Mouse (Mus musculus): ENCODE measurements around the gene Daxx. TPM values are rescaled to one million over a fixed set of nuclear protein-coding genes. Genes with fewer than 3 reads are reported as not detected.
"Not testable (repeated sequence)": the region's sequence is repeated elsewhere in the genome, so short reads cannot be mapped to it uniquely, and the experiment has no call there.

Daxx gene
- polyA plus RNA-seq, 1 experiment from 2014 or later = 39.2 TPM

DNA sequence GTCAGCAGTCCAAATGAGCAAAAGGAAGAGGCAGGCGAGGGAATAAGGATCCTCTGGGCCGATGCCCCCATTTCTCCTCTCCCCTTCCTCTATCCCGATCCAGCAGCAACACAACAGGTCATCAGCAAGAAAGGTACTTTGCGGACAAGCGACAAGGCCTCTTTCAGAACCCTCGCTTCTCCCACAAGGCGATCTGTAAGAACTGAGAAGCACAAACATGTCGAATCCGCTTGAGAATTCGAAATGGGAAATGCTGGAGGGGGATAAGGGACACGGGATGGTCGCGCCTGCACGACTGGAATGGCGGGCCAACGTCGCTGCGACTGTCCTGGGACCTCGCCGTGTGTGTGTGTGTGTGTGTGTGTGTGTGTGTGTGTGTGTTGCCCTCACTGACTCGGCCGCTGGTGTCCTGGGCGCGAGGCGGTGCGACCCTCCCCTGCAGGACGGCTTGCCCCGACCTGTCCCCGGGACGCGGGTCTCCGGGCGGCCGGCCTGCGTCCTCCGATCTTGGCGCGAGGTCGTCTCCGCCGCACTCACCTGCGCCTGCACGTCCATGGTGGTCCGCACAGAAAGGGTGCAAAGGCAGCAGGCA lies 19.2 kb upstream of the Daxx start:
- not testable (repeated sequence) for H3K9me3 ChIP-seq (ENCODE audit: control insufficient read depth, low read depth, low read length); H3K36me3 ChIP-seq (ENCODE audit: control insufficient read depth, insufficient read depth, low read length); ATAC-seq (ENCODE audit: insufficient number of reproducible peaks, insufficient read depth, low FRiP score, low read depth); H3K27me3 ChIP-seq (ENCODE audit: control insufficient read depth, insufficient read depth, low read length); H3K4me1 ChIP-seq (ENCODE audit: control insufficient read depth, insufficient read depth, low read length)
- WGBS = under 1% methylated on average over 38 of the region's 44 CpGs
- H3K4me2 ChIP-seq (replicated peaks; ENCODE audit: low read depth, low read length) = peak overlapping the region; percentile 50
- H3K27ac ChIP-seq (ENCODE audit: low read length) = peak overlapping the region; percentile 58; the same call in 1 of the 2 replicates
- H3K4me3 ChIP-seq (ENCODE audit: low read depth, low read length) = peak overlapping the region; percentile 60
- peak overlapping the region; percentile 55 for H3K9ac ChIP-seq (replicated peaks; ENCODE audit: low read depth, low read length)

DNA sequence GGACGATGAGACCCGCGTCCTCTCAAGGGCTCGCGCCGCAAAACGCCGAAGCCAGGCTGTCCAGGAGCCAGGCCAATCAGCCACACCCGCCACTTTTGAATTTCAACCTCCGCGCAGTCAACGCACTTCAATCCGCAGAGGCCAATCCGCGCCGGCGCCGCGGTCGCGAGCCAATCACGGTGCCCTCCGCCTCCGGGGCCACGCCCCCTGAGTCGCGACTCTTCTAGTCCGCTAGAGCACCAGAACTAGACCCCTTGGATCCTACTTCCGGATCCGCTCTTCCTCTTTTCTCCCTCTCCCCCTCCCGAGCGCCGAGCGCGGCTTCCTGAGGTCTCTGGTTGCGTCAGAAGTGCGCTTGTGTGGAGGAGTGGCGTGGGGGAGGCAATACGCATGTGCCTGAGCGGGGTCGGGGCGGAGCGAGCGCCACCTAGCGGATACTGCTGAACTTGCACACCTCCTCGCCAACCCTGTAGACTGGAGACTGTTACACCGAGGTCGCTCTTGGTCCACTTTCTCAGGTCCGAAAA lies 18.6 kb upstream of the Daxx start, which contains the start of gene Kifc1:
Gene Kifc1, minus strand, starts transcription at position 129 of the 527 bp plus-strand sequence.
- Histone ChIP-seq H3K4me1 (ENCODE audit: control insufficient read depth, insufficient read depth, low read length) (peaks cover 8% of the 10 kb centered on the region; the same call in 1 of the 2 replicates), H3K27ac (ENCODE audit: low read length) (peak within 1 kb of the TSS; percentile 58; the same call in 1 of the 2 replicates), H3K9me3 (ENCODE audit: control insufficient read depth, low read depth, low read length) (no peaks in the 10 kb centered on the region), H3K4me2 (replicated peaks; ENCODE audit: low read depth, low read length) (peak within 1 kb of the TSS; percentile 50), H3K4me3 (ENCODE audit: low read depth, low read length) (peak within 1 kb of the TSS; percentile 60), H3K9ac (replicated peaks; ENCODE audit: low read depth, low read length) (peak within 1 kb of the TSS; percentile 55), H3K27me3 (ENCODE audit: control insufficient read depth, insufficient read depth, low read length) (no peaks in the 10 kb centered on the region), H3K36me3 (ENCODE audit: control insufficient read depth, insufficient read depth, low read length) (peaks cover 7% of the 10 kb centered on the region; the same call in 1 of the 2 replicates)
- under 1% methylated on average over 47 of the region's 49 CpGs for WGBS
- ATAC-seq (ENCODE audit: insufficient number of reproducible peaks, insufficient read depth, low FRiP score, low read depth) = peak; percentile 100

- Histone ChIP-seq H3K9me3 (ENCODE audit: control insufficient read depth, low read depth, low read length) (no peaks in the 10 kb centered on the region), H3K9ac (replicated peaks; ENCODE audit: low read depth, low read length) (no peak overlapping the region), H3K4me2 (replicated peaks; ENCODE audit: low read depth, low read length) (no peak overlapping the region), H3K27ac (ENCODE audit: low read length) (no peak overlapping the region), H3K4me1 (ENCODE audit: control insufficient read depth, insufficient read depth, low read length) (peaks cover 8% of the 10 kb centered on the region; the same call in 1 of the 2 replicates), H3K36me3 (ENCODE audit: control insufficient read depth, insufficient read depth, low read length) (peaks cover under 1% of the 10 kb centered on the region; the same call in 1 of the 2 replicates), H3K27me3 (ENCODE audit: control insufficient read depth, insufficient read depth, low read length) (no peaks in the 10 kb centered on the region), H3K4me3 (ENCODE audit: low read depth, low read length) (no peak overlapping the region)
- no peak for ATAC-seq (ENCODE audit: insufficient number of reproducible peaks, insufficient read depth, low FRiP score, low read depth)
- 56% methylated on average over 2 of the region's 2 CpGs for WGBS
Measured at GRCm38 (mm10) chr17:33891357-33891756, 17.9 kb upstream of the Daxx start.

- H3K4me1 ChIP-seq (ENCODE audit: control insufficient read depth, insufficient read depth, low read length); H3K27ac ChIP-seq (ENCODE audit: low read length); H3K9me3 ChIP-seq (ENCODE audit: control insufficient read depth, low read depth, low read length); H3K4me3 ChIP-seq (ENCODE audit: low read depth, low read length); H3K36me3 ChIP-seq (ENCODE audit: control insufficient read depth, insufficient read depth, low read length); ATAC-seq (ENCODE audit: insufficient number of reproducible peaks, insufficient read depth, low FRiP score, low read depth); H3K27me3 ChIP-seq (ENCODE audit: control insufficient read depth, insufficient read depth, low read length); H3K9ac ChIP-seq (replicated peaks; ENCODE audit: low read depth, low read length); H3K4me2 ChIP-seq (replicated peaks; ENCODE audit: low read depth, low read length): not testable (repeated sequence)
- WGBS = 65% methylated on average over 6 of the region's 6 CpGs
Measured at GRCm38 (mm10) chr17:33891892-33892291, 17.3 kb upstream of the Daxx start.

DNA sequence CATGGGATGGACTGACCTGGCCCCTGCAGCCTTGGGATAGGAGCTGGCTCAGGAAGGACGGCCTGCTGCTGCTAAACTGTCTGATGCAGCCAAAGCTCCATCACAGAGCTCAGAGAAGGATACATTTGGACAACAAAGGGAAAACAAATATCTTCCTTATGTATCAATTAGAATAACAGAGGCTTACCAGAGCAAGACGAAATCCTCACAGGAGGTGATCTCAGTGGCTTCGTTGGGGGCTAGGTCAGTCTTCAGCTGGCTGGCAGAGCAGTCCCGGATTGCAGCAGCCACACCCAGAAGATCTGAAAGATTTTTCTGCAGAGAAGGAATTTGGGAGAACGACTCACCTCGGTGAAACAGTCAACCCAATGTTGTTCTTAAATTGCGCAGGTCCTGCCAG lies 16.8 kb upstream of the Daxx start:
- ATAC-seq (ENCODE audit: insufficient number of reproducible peaks, insufficient read depth, low FRiP score, low read depth) = no peak
- Histone ChIP-seq H3K27ac (ENCODE audit: low read length) (no peak overlapping the region), H3K4me1 (ENCODE audit: control insufficient read depth, insufficient read depth, low read length) (peaks cover 8% of the 10 kb centered on the region; the same call in 1 of the 2 replicates), H3K27me3 (ENCODE audit: control insufficient read depth, insufficient read depth, low read length) (no peaks in the 10 kb centered on the region), H3K9me3 (ENCODE audit: control insufficient read depth, low read depth, low read length) (no peaks in the 10 kb centered on the region), H3K36me3 (ENCODE audit: control insufficient read depth, insufficient read depth, low read length) (no peaks in the 10 kb centered on the region), H3K9ac (replicated peaks; ENCODE audit: low read depth, low read length) (no peak overlapping the region), H3K4me3 (ENCODE audit: low read depth, low read length) (no peak overlapping the region), H3K4me2 (replicated peaks; ENCODE audit: low read depth, low read length) (no peak overlapping the region)
- 24% methylated on average over 7 of the region's 7 CpGs for WGBS

- H3K9me3 ChIP-seq (ENCODE audit: control insufficient read depth, low read depth, low read length); ATAC-seq (ENCODE audit: insufficient number of reproducible peaks, insufficient read depth, low FRiP score, low read depth); H3K4me3 ChIP-seq (ENCODE audit: low read depth, low read length); H3K4me1 ChIP-seq (ENCODE audit: control insufficient read depth, insufficient read depth, low read length); H3K36me3 ChIP-seq (ENCODE audit: control insufficient read depth, insufficient read depth, low read length); H3K27ac ChIP-seq (ENCODE audit: low read length); H3K4me2 ChIP-seq (replicated peaks; ENCODE audit: low read depth, low read length); H3K9ac ChIP-seq (replicated peaks; ENCODE audit: low read depth, low read length); H3K27me3 ChIP-seq (ENCODE audit: control insufficient read depth, insufficient read depth, low read length): not testable (repeated sequence)
- WGBS = 55% methylated on average over 4 of the region's 4 CpGs
Measured at GRCm38 (mm10) chr17:33893011-33893410, 16.2 kb upstream of the Daxx start.

DNA sequence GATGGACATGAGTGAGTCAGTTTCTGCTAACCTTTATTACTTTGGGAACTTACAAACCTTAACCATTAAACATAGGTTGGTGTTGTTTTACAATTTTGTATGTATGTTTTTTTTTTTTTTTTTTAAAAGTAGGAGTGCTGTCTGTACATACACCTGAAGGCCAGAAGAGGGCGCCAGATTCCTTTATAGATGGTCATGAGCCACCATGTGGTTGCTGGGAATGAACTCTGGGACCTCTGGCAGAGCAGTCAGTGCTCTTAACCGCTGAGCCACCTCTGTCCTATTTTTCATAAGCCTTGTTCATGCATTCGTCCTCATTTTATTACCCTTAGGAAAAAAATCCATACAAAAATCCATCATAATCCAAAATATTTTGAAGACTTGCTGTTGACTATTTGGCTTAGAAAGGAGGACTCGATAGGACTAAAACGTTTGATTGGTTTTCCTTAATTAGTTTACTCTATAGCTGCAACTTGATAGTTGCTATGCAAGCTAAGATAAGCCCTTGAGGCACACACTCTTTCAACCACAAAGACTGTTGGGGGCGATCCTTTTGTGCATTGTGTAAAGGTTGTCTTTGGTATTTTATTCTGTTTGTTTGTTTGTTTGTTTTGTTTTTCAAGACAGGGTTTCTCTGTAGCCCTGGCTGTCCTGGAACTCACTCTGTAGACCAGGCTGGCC lies 12.0 kb upstream of the Daxx start:
- no peak overlapping the region for H3K9ac ChIP-seq (replicated peaks; ENCODE audit: low read depth, low read length)
- ATAC-seq (ENCODE audit: insufficient number of reproducible peaks, insufficient read depth, low FRiP score, low read depth) = no peak
- 36% methylated on average over 6 of the region's 6 CpGs for WGBS

GRCm38 (mm10) chr17:33898193-33898592 lies 11.0 kb upstream of the Daxx start:
- H3K27ac ChIP-seq (ENCODE audit: low read length); H3K4me3 ChIP-seq (ENCODE audit: low read depth, low read length); H3K27me3 ChIP-seq (ENCODE audit: control insufficient read depth, insufficient read depth, low read length); H3K36me3 ChIP-seq (ENCODE audit: control insufficient read depth, insufficient read depth, low read length); H3K4me1 ChIP-seq (ENCODE audit: control insufficient read depth, insufficient read depth, low read length); H3K9ac ChIP-seq (replicated peaks; ENCODE audit: low read depth, low read length); H3K9me3 ChIP-seq (ENCODE audit: control insufficient read depth, low read depth, low read length); ATAC-seq (ENCODE audit: insufficient number of reproducible peaks, insufficient read depth, low FRiP score, low read depth); H3K4me2 ChIP-seq (replicated peaks; ENCODE audit: low read depth, low read length): not testable (repeated sequence)
- WGBS = 76% methylated on average over 4 of the region's 4 CpGs

More for the DNA sequence above, 12.0 kb upstream of the Daxx start:
- Histone ChIP-seq H3K4me3 (ENCODE audit: low read depth, low read length) (no peak overlapping the region), H3K36me3 (ENCODE audit: control insufficient read depth, insufficient read depth, low read length) (no peaks in the 10 kb centered on the region), H3K4me1 (ENCODE audit: control insufficient read depth, insufficient read depth, low read length) (no peaks in the 10 kb centered on the region), H3K4me2 (replicated peaks; ENCODE audit: low read depth, low read length) (no peak overlapping the region), H3K27ac (ENCODE audit: low read length) (no peak overlapping the region), H3K27me3 (ENCODE audit: control insufficient read depth, insufficient read depth, low read length) (no peaks in the 10 kb centered on the region), H3K9me3 (ENCODE audit: control insufficient read depth, low read depth, low read length) (no peaks in the 10 kb centered on the region)

All from stomach, embryonic 14.5 days (tissue).